Mouse (Mus musculus) liver, embryonic 12.5 days (tissue): ENCODE data around the gene Eif4a1. TPM values are rescaled to one million over a fixed set of nuclear protein-coding genes. Genes with fewer than 3 reads are reported as not detected.

Experiments used
- ATAC-seq: fragments of 200-750 bp; cut with Nextera tagmentation; 2 replicates; pipeline ENCODE4 v1.8.0; 2017; ENCODE audit warnings: moderate number of reproducible peaks, mild to moderate bottlenecking, moderate library complexity
- H3K27ac ChIP-seq: fragments of 300-500 bp; sonication (generic); 2 replicates; pipeline ENCODE4 v1.5.1; 2016; ENCODE audit warnings: mild to moderate bottlenecking
- H3K27me3 ChIP-seq: fragments of 300-500 bp; sonication (generic); replicated peaks from 2 replicates; pipeline ENCODE4 v1.6.1; 2016; ENCODE audit warnings: mild to moderate bottlenecking, moderate library complexity
- H3K36me3 ChIP-seq: fragments of 300-500 bp; sonication (generic); 2 replicates; pipeline ENCODE4 v1.6.1; 2016; ENCODE audit warnings: mild to moderate bottlenecking, moderate library complexity
- H3K4me1 ChIP-seq: fragments of 300-500 bp; sonication (generic); 2 replicates; pipeline ENCODE4 v1.6.1; 2016
- H3K4me2 ChIP-seq: fragments of 300-500 bp; sonication (generic); 2 replicates; pipeline ENCODE4 v1.6.1; 2016; ENCODE audit warnings: mild to moderate bottlenecking, moderate library complexity
- H3K4me3 ChIP-seq: fragments of 300-500 bp; sonication (generic); 2 replicates; pipeline ENCODE4 v1.5.1; 2016; ENCODE audit warnings: mild to moderate bottlenecking, moderate library complexity
- H3K9ac ChIP-seq: fragments of 300-500 bp; sonication (generic); 2 replicates; pipeline ENCODE4 v1.6.1; 2016; ENCODE audit warnings: mild to moderate bottlenecking, moderate library complexity
- H3K9me3 ChIP-seq: fragments of 300-500 bp; sonication (generic); replicated peaks from 2 replicates; pipeline ENCODE4 v1.6.1; 2016; ENCODE audit warnings: mild to moderate bottlenecking, moderate library complexity
- WGBS: fragments of 180-500 bp; shearing (Covaris S2); methylation state at CpG from one replicate; pipeline ENCODE4 v1.1.7; 2016; ENCODE audit not compliant: insufficient replicate concordance; 5-methylcytosine and 5-hydroxymethylcytosine counted together
- polyA plus RNA-seq: library from polyadenylated mRNA; unstranded; fragments of >200 nt; fragmentation: Nextera tagmentation; extraction: Ambion mirVana; gene quantifications from 2 replicates; pipeline ENCODE4 v1.2.1, GENCODE M21; 2016

Eif4a1 gene
- polyA plus RNA-seq, 1 experiment from 2014 or later, result 408 TPM

DNA sequence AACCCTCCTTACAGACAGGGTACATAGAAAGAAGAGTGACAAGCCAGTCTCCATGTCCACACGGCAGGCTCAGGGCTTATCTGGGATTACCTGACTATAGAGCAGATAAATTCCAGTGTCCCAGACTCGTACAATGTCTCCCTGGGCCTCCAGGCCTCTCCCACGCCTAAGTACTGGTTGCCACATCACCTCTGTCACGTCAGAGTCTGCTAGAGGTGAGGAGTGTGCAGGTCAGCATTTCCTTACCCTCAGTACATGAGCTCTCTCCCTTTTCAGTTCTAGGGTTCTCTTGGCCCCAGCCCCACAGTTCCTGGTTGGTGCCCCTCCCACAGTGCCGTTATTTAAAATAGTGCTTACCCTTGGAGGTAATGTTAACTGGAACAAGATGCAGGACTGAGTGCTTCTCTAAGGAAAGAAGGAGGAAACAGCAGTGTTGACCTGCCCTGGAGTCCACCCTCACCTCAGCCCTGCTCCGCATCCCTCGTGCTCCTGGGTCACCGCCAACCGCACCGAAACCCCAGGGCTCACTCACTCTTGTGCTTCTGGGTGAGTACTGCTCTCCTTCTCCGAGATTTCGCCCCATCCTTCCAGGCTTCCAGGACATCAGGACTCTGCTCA lies 12.0 kb upstream of the Eif4a1 start:
- no peak for ATAC-seq
- no peak overlapping the region for H3K27ac ChIP-seq

DNA sequence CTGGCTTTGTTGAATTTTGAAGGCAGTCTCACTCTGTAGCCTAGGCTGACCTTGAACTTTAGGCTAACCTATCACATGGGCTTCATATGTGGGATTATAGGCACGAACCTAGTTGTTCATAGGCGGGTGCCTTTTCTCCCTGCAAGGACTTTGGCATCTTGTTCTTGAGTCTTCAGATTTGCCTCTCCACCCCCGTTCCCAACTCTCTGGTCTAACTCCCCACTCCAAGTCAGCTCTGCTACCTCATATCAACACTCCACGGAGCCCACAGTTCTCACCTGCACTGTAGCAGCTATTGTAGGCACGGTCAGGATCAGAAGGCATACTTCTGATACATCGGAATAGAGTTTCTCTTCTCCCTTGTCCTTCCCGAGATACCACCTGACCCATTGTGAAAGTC lies 11.4 kb upstream of the Eif4a1 start:
- peaks cover 20% of the 10 kb centered on the region for H3K36me3 ChIP-seq
- peaks cover 53% of the 10 kb centered on the region for H3K4me1 ChIP-seq
- H3K27me3 ChIP-seq, result peaks cover 3% of the 10 kb centered on the region; the same call in 1 of the 2 replicates
- no peak overlapping the region for H3K9ac ChIP-seq
- H3K27ac ChIP-seq, result no peak overlapping the region
- ATAC-seq, result no peak
- no peak overlapping the region for H3K4me3 ChIP-seq
- 62% methylated on average over 7 of the region's 7 CpGs for WGBS
- no peaks in the 10 kb centered on the region for H3K9me3 ChIP-seq
- H3K4me2 ChIP-seq, result no peak overlapping the region

More for the DNA sequence above, 12.0 kb upstream of the Eif4a1 start:
- peaks cover 3% of the 10 kb centered on the region; the same call in 1 of the 2 replicates for H3K27me3 ChIP-seq
- WGBS, result 68% methylated on average over 12 of the region's 12 CpGs
- H3K4me3 ChIP-seq, result no peak overlapping the region
- no peaks in the 10 kb centered on the region for H3K9me3 ChIP-seq
- H3K4me1 ChIP-seq, result peaks cover 48% of the 10 kb centered on the region
- H3K9ac ChIP-seq, result no peak overlapping the region
- no peak overlapping the region for H3K4me2 ChIP-seq
- peaks cover 14% of the 10 kb centered on the region for H3K36me3 ChIP-seq

GRCm38 (mm10) chr11:69682840-69683533 lies 10.8 kb upstream of the Eif4a1 start:
- peak overlapping the region; percentile 81; the same call in 1 of the 2 replicates for H3K4me3 ChIP-seq
- H3K4me1 ChIP-seq, result peaks cover 59% of the 10 kb centered on the region
- no peak overlapping the region for H3K9ac ChIP-seq
- peak overlapping the region; percentile 80 for H3K4me2 ChIP-seq
- peak overlapping the region; percentile 95 for H3K27ac ChIP-seq
- WGBS, result 28% methylated on average over 12 of the region's 12 CpGs
- peaks cover 3% of the 10 kb centered on the region; the same call in 1 of the 2 replicates for H3K27me3 ChIP-seq
- peaks cover 26% of the 10 kb centered on the region for H3K36me3 ChIP-seq
- no peaks in the 10 kb centered on the region for H3K9me3 ChIP-seq
- ATAC-seq, result peak; percentile 35; the same call in 1 of the 2 replicates

DNA sequence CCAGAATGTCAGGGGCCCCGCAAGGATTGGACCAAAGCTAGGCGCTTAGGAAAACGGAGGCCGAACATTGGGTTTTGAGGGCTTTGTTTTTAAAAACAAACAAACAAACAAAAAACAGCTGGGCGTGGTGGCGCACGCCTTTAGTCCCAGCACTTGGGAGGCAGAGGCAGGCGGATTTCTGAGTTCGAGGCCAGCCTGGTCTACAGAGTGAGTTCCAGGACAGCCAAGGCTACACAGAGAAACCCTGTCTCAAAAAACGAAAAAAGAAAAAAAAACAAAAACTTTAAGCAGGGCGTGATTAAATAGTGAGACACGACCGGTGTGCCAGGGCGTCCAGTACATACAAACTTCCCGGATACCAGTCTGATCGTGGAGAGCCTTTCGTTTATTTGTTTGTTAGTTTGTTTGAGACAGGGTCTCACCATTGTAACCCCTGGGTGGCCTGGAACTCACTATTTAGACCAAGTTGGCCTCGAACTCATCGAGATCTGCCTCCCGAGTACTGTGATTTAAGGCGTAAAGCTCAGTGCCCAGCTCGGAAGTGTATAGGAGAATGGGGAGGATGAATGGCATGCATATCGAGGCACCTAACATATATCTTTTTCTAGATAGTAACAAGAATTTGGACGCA lies 10.1 kb upstream of the Eif4a1 start:
- Histone ChIP-seq H3K4me3 (peak overlapping the region; percentile 81), H3K27me3 (peaks cover 3% of the 10 kb centered on the region; the same call in 1 of the 2 replicates), H3K27ac (peak overlapping the region; percentile 95), H3K9me3 (no peaks in the 10 kb centered on the region), H3K4me2 (peak overlapping the region; percentile 80), H3K9ac (peak overlapping the region; percentile 86), H3K4me1 (peaks cover 60% of the 10 kb centered on the region), H3K36me3 (peaks cover 33% of the 10 kb centered on the region)
- whole genome bisulfite sequencing, result 22% methylated on average over 24 of the region's 24 CpGs
- ATAC-seq, result peak; percentile 19

GRCm38 (mm10) chr11:69681314-69682208 lies 9.3 kb upstream of the Eif4a1 start, which contains the start of gene Senp3:
Senp3 (minus strand) TSS chr11:69682084.
- Histone ChIP-seq H3K4me2 (peak within 1 kb of the TSS; percentile 80), H3K4me1 (peaks cover 54% of the 10 kb centered on the region), H3K9ac (peak within 1 kb of the TSS; percentile 86)

GRCm38 (mm10) chr11:69680136-69680855 lies 8.1 kb upstream of the Eif4a1 start:
- peaks cover 1% of the 10 kb centered on the region; the same call in 1 of the 2 replicates for H3K27me3 ChIP-seq
- WGBS, result 75% methylated on average over 30 of the region's 30 CpGs
- ATAC-seq, result no peak
- no peaks in the 10 kb centered on the region for H3K9me3 ChIP-seq
- H3K36me3 ChIP-seq, result peaks cover 53% of the 10 kb centered on the region
- peak overlapping the region; percentile 81 for H3K4me3 ChIP-seq
- peak overlapping the region; percentile 24; the same call in 1 of the 2 replicates for H3K27ac ChIP-seq
- H3K9ac ChIP-seq, result peak overlapping the region; percentile 86
- H3K4me2 ChIP-seq, result peak overlapping the region; percentile 80
- H3K4me1 ChIP-seq, result peaks cover 48% of the 10 kb centered on the region

More at GRCm38 (mm10) chr11:69681314-69682208, 9.3 kb upstream of the Eif4a1 start, which contains the start of gene Senp3:
- peak; percentile 96 for ATAC-seq
- Histone ChIP-seq H3K27ac (peak within 1 kb of the TSS; percentile 95), H3K27me3 (peaks cover 3% of the 10 kb centered on the region; the same call in 1 of the 2 replicates), H3K36me3 (peaks cover 41% of the 10 kb centered on the region), H3K4me3 (peak within 1 kb of the TSS; percentile 81), H3K9me3 (no peaks in the 10 kb centered on the region)
- under 1% methylated on average over 79 of the region's 80 CpGs for WGBS

DNA sequence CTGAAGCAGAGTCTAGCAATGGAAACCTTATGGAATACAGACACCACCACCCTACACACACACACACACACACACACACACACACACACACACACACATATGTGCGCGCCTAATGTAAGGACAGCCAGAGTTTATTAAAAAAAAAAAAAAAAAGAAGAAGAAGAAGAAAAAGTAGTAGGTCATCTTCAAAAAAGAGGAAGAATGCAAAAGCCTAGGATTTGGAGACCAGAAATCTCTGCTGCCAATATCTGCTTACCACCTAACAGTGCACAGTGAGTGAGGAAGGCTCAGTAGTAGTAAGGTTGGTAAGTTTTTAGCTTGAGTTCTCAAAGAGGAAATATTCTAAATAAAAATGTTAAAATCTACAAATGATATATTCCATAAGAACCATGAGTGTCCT lies 6.9 kb upstream of the Eif4a1 start:
- Histone ChIP-seq H3K4me1 (peaks cover 52% of the 10 kb centered on the region), H3K9ac (0 out of 2 replicates have a peak overlapping the region, but pooled peaks have one; percentile 17), H3K27me3 (no peaks in the 10 kb centered on the region; the same call in 1 of the 2 replicates), H3K27ac (no peak overlapping the region), H3K4me3 (no peak overlapping the region; the same call in 1 of the 2 replicates), H3K36me3 (peaks cover 65% of the 10 kb centered on the region), H3K4me2 (no peak overlapping the region), H3K9me3 (no peaks in the 10 kb centered on the region)
- no peak for ATAC-seq
- WGBS, result 83% methylated on average over 2 of the region's 2 CpGs

- peak overlapping the region; percentile 99 for H3K9ac ChIP-seq
- peak overlapping the region; percentile 96 for H3K4me3 ChIP-seq
- H3K27me3 ChIP-seq, result no peaks in the 10 kb centered on the region
- peaks cover 58% of the 10 kb centered on the region for H3K4me1 ChIP-seq
- ATAC-seq, result no peak
- peak overlapping the region; percentile 97 for H3K27ac ChIP-seq
- H3K9me3 ChIP-seq, result no peaks in the 10 kb centered on the region
- peak overlapping the region; percentile 89 for H3K4me2 ChIP-seq
- peaks cover 84% of the 10 kb centered on the region for H3K36me3 ChIP-seq
- under 1% methylated on average over 43 of the region's 43 CpGs for WGBS
These were observed 498 bp downstream of the Eif4a1 start for GRCm38 (mm10) chr11:69671726-69672124.

DNA sequence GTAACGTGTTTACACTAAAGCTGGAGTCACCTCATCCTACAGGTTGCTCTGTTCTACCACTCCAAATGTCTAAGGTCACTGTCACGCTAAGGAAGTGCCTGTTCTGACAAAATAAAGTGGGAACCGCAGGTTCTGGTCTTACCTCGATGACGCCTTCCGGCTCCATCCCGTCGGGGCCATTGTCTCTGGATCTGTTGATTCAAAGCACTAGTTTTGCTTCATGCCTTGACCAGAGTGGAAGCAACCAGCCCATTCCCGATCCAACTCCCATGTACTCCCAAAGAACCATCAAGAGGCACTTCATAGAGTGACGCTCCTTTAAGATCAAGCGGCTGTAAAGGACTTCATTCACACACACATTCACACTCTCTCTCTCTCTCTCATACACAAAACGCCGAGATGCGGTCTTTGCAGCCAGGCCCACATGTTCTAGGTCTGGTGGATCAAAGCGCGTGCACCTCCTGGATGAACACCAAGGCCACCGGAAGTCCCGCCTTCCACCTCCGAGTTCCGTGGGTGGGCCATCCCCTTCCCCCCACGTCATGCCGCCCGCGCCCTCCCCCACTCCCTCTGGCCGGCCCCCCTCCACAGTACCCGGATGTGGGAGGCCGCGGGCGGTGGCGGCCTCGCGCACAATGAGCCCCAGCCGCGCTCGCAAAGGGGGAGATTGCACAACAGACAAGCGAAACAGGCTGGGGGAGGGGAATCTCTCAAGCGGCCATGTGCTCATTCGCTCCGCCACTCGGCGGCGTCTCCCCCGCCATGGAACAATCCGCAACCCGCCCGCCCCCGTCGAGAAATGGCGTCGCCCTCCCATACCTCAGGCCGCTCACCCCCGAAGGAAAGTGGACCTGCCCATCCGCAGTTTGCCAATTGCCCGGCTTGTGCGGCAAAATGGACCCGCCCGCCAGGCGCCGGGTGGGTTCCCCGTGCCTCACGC lies 1.2 kb downstream of the Eif4a1 start:
- Histone ChIP-seq H3K27me3 (no peaks in the 10 kb centered on the region), H3K9ac (peak overlapping the region; percentile 99), H3K27ac (peak overlapping the region; percentile 97), H3K4me1 (peaks cover 64% of the 10 kb centered on the region), H3K4me2 (peak overlapping the region; percentile 89), H3K9me3 (no peaks in the 10 kb centered on the region), H3K36me3 (peaks cover 84% of the 10 kb centered on the region), H3K4me3 (peak overlapping the region; percentile 96)
- ATAC-seq, result peak; percentile 58
- under 1% methylated on average over 61 of the region's 61 CpGs for WGBS

- WGBS, result 69% methylated on average over 3 of the region's 3 CpGs
- peak overlapping the region; percentile 53 for H3K27ac ChIP-seq
- no peaks in the 10 kb centered on the region for H3K27me3 ChIP-seq
- peaks cover 63% of the 10 kb centered on the region for H3K4me1 ChIP-seq
- H3K4me3 ChIP-seq, result no peak overlapping the region
- no peak overlapping the region for H3K4me2 ChIP-seq
- peaks cover 77% of the 10 kb centered on the region for H3K36me3 ChIP-seq
- H3K9ac ChIP-seq, result no peak overlapping the region
- no peak for ATAC-seq
- no peaks in the 10 kb centered on the region for H3K9me3 ChIP-seq
These were observed 5.6 kb downstream of the Eif4a1 start for GRCm38 (mm10) chr11:69666665-69667005.
